Mouse (Mus musculus): Measurements from ENCODE around the gene Strada.
A peak's percentile ranks its signal among the peaks of the same experiment; 100 is the strongest.
"Not testable (repeated sequence)": the region's sequence is repeated elsewhere in the genome, so short reads cannot be mapped to it uniquely, and the experiment has no call there.

Gene Strada

GRCm38 (mm10) chr11:106158081-106158929, 43.7 kb downstream of the Strada start:
- ATAC-seq (ENCODE audit: insufficient number of reproducible peaks, low FRiP score, low TSS enrichment), result no peak

DNA sequence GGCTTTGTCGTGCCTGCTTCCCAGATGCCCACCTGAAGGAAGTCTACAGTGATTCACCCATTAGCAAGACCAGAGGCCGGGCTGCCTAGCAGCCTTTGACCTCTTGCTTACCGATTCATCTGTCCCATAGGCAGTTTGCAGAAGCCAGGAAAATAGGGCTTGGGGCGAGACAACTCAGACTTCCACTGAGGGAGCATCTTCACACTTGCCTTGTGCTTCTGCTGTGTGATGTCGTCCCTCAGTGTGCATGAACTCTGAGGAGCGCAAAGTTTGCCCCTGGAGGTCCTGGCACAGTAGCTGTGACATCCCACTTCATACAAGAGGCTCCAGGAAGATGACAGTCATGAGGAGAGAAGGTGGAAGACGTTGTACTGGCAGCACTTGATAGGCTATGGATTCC, 44.8 kb downstream of the Strada start:
- ATAC-seq (ENCODE audit: insufficient number of reproducible peaks, low FRiP score, low TSS enrichment), result no peak

GRCm38 (mm10) chr11:106156257-106156656, 45.7 kb downstream of the Strada start:
- no peak for ATAC-seq (ENCODE audit: insufficient number of reproducible peaks, low FRiP score, low TSS enrichment)

GRCm38 (mm10) chr11:106155761-106156160, 46.2 kb downstream of the Strada start:
- no peak for ATAC-seq (ENCODE audit: insufficient number of reproducible peaks, low FRiP score, low TSS enrichment)

GRCm38 (mm10) chr11:106154770-106155169, 47.2 kb downstream of the Strada start:
- ATAC-seq (ENCODE audit: insufficient number of reproducible peaks, low FRiP score, low TSS enrichment), result no peak

- no peak for ATAC-seq (ENCODE audit: insufficient number of reproducible peaks, low FRiP score, low TSS enrichment)
Observed at GRCm38 (mm10) chr11:106154091-106154490, 47.9 kb downstream of the Strada start.

DNA sequence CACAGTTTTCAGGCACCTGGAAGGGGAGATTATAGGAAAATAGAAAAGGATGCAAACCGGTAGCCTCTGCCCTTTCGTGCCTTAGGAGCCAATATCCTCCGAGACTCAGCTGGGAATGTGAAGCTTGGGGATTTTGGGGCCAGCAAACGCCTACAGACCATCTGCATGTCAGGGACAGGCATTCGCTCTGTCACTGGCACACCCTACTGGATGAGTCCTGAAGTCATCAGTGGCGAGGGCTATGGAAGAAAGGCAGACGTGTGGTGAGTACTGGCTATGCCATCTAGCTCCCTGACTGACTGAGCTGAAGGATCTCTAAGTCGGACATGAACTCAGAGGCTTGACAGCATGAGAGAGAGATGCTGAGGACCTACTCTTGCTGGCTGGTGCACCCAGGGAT, 49.8 kb downstream of the Strada start:
- ATAC-seq (ENCODE audit: insufficient number of reproducible peaks, low FRiP score, low TSS enrichment), result peak; percentile 76

GRCm38 (mm10) chr11:106151219-106151618, 50.7 kb downstream of the Strada start:
- no peak for ATAC-seq (ENCODE audit: insufficient number of reproducible peaks, low FRiP score, low TSS enrichment)

GRCm38 (mm10) chr11:106134580-106135528, 67.1 kb downstream of the Strada start:
- ATAC-seq (ENCODE audit: insufficient number of reproducible peaks, low FRiP score, low TSS enrichment), result no peak; the same call in 1 of the 2 replicates

DNA sequence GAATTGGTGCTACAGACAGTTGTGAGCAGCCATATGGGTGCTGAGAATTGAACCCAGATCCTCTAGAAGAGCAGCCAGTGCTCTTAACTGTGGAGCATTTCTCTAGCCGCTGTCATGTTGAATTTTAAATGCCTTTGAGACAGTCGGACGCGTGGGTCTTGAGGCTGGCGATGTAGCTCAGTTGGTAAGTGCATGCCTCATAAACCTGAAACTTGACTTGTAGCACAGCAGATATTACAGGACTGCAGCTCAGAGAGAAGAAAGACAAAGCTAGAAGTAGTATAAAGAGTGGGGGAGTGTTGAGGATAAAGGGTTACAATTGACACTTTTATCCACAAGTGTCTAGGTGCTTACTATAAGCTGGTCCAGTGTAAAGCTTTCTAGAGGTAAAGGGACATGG, 69.5 kb downstream of the Strada start:
- ATAC-seq (ENCODE audit: insufficient number of reproducible peaks, low FRiP score, low TSS enrichment), result no peak

DNA sequence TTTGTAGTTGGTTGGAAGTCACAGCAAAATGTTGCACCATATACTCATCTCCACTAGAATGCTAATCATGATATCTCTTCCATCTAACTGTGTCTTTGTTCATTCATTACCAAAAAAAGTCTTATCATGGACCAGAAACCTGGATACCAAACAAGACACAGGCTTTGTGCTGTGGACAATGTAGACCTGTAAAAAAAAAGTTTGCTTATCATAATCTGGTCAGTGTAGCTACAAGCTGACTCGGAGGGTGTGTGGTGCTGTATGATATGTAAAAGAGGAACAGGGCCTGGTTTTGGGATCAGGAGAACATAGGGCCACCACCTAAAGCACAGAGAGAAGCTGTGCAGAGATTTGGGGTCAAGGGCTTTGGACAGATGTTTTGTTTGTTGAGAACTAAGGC, 72.5 kb downstream of the Strada start:
- no peak for ATAC-seq (ENCODE audit: insufficient number of reproducible peaks, low FRiP score, low TSS enrichment)

- ATAC-seq (ENCODE audit: insufficient number of reproducible peaks, low FRiP score, low TSS enrichment), result not testable (repeated sequence)
Observed at GRCm38 (mm10) chr11:106126727-106127373, 75.1 kb downstream of the Strada start.

DNA sequence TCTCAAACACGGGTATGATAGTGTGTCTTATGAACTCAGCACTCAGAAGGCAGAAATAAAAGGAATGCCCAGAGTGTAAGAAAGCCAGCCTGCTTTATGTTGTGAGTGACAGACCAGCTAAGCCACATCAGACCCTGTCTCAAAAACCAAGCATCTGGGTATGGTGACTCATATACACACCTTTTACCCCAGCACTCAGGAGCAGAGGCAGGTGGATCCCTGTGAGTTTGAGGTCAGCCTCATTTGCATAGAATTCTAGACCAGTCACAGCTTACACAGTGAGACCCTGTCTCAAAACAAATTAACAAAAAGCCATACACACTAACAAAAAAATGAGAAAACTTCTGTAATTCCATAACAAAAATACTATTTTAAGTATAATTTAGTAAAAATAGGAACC, 76.1 kb downstream of the Strada start:
- ATAC-seq (ENCODE audit: insufficient number of reproducible peaks, low FRiP score, low TSS enrichment), result no peak

DNA sequence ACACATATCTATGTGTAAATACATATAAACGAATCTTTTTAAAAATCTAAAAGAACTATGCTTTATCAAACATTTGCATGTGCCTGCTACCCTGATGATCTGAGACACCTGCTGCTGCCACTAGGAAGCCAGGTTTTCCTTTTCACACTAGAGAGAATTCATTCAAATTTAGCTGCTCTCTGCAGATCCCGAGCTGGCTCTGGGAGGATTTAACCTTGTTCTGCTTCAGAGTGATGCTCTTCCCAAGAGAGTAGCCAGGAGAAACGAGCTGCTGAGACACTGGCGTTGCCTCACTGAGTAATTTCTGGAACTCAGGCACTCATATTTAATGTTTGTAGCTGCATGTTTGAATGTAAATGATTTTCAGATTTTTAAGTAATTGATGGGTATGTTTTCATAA, 77.2 kb downstream of the Strada start:
- ATAC-seq (ENCODE audit: insufficient number of reproducible peaks, low FRiP score, low TSS enrichment), result no peak

GRCm38 (mm10) chr11:106122736-106123135, 79.2 kb downstream of the Strada start:
- no peak for ATAC-seq (ENCODE audit: insufficient number of reproducible peaks, low FRiP score, low TSS enrichment)

DNA sequence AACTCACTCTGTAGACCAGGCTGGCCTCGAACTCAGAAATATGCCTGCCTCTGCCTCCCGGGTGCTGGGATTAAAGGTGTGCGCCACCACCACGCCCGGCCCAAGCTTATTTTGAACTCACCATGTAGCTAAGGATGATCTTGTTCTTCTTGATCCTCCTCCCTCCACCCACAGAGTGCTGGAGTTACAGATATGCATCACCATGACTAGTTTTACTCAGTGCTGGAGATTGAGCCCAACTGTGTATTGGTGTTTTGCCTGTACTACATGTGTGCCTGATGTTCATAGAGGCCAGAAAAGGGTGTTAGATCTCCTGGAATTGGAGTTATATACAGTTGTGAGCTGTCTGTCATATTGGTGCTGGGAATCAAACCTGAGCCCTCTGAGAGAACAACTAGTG, 79.7 kb downstream of the Strada start:
- no peak for ATAC-seq (ENCODE audit: insufficient number of reproducible peaks, low FRiP score, low TSS enrichment)

Data from cerebellum, adult (tissue).